Mouse (Mus musculus): ENCODE measurements around the gene Arhgap33.

DNA sequence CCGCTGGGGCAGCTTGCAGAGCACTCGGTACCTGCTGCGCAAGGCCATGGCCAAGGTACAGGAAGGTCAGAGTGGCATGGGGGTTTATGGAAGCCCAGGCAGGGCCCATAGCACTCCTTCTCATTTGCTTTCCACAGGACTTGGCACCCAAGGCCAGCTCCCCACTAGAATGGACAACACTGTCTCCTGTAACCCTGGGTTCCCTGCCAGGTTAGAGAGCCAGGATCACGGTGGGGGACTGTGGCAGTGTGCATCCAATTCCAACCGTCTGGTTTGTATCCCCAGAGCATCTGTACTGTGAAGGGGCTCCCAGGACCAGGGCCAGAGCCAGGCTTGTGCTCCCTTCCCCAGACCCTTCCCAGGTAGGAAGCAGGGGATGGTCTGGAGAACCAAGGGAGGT lies 14.0 kb downstream of the Arhgap33 start:
- TF ChIP-seq CTCF (IDR thresholded peaks at IDR 0.05): no peak
- no peak for TF ChIP-seq EP300 (IDR thresholded peaks at IDR 0.05)
